Mouse (Mus musculus) hindbrain, embryonic 16.5 days (tissue): ENCODE measurements around the gene Olfr1115. TPM values are rescaled to one million over a fixed set of nuclear protein-coding genes. Genes with fewer than 3 reads are reported as not detected.
"Not testable (repeated sequence)": the region's sequence is repeated elsewhere in the genome, so short reads cannot be mapped to it uniquely, and the experiment has no call there.

Experiments
- ATAC-seq: fragments of 200-750 bp; cut with Nextera tagmentation; 2 replicates; pipeline ENCODE4 v1.8.0; 2017; ENCODE audit warnings: moderate TSS enrichment, moderate library complexity
- H3K27ac ChIP-seq: fragments of 300-500 bp; sonication (generic); 2 replicates; pipeline ENCODE4 v1.5.1; 2014; ENCODE audit warnings: low read depth, mild to moderate bottlenecking, control low read depth, low read length, moderate library complexity
- H3K27me3 ChIP-seq: fragments of 300-500 bp; sonication (generic); replicated peaks from 2 replicates; pipeline ENCODE4 v1.6.1; 2014; ENCODE audit warnings: low read length; ENCODE audit not compliant: control insufficient read depth, insufficient read depth
- H3K36me3 ChIP-seq: fragments of 300-500 bp; sonication (generic); 2 replicates; pipeline ENCODE4 v1.6.1; 2014; ENCODE audit warnings: mild to moderate bottlenecking, low read length, moderate library complexity, mixed read lengths; ENCODE audit not compliant: control insufficient read depth, insufficient read depth
- H3K4me1 ChIP-seq: fragments of 300-500 bp; sonication (generic); 2 replicates; pipeline ENCODE4 v1.6.1; 2014; ENCODE audit warnings: low read depth, low read length; ENCODE audit not compliant: control insufficient read depth, insufficient read depth
- H3K4me2 ChIP-seq: fragments of 300-500 bp; sonication (generic); 2 replicates; pipeline ENCODE4 v1.6.1; 2014; ENCODE audit warnings: mild to moderate bottlenecking, low read length, control low read depth, moderate library complexity
- H3K4me3 ChIP-seq: fragments of 300-500 bp; sonication (generic); 2 replicates; pipeline ENCODE4 v1.5.1; 2014; ENCODE audit warnings: mild to moderate bottlenecking, low read length, control low read depth, moderate library complexity
- H3K9ac ChIP-seq: fragments of 300-500 bp; sonication (generic); 2 replicates; pipeline ENCODE4 v1.6.1; 2014; ENCODE audit warnings: low read depth, mild to moderate bottlenecking, control low read depth, low read length, moderate library complexity
- H3K9me3 ChIP-seq: fragments of 300-500 bp; sonication (generic); 2 replicates; pipeline ENCODE4 v1.6.1; 2014; ENCODE audit warnings: mild to moderate bottlenecking, low read length, moderate library complexity; ENCODE audit not compliant: control insufficient read depth
- WGBS: fragments of 180-500 bp; shearing (Covaris S2); extraction: QIAGEN DNeasy Blood & Tissue Kit; methylation state at CpG from one replicate; pipeline ENCODE4 v1.1.7; 2014; 5-methylcytosine and 5-hydroxymethylcytosine counted together
- microRNA-seq: library from miRNA; unstranded; fragments of <30 nt; microRNA quantifications from one replicate; pipeline ENCODE4, GENCODE M21; 2017
- polyA plus RNA-seq: library from polyadenylated mRNA; unstranded; fragments of >200 nt; fragmentation: Nextera tagmentation; extraction: Ambion mirVana; gene quantifications from 2 replicates; pipeline ENCODE4 v1.2.1, GENCODE M21; 2015

The Olfr1115 gene
- not detected in 2 replicates for polyA plus RNA-seq

DNA sequence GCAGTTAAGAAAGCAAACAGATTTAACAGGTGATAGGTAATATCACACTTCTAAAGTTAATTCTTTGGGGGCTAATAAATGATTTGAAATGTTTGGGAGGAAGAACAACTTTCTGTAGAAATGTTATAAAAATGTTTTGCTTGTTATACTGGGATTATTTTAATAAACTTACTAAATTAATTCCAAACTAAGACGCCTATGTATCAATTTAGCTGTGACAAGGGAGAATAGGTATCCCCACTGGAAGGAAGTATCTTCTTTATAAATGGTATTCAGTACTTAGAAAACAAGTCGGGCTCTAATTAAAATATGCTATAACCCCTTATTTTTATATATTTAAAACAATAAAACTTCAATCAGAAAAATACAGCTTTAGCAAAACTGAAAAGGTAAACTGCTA lies at the start of gene Olfr1115:
Gene Olfr1115 (plus strand): TSS at position 301 of the 400 bp plus-strand sequence.
- no peaks in the 10 kb centered on the region for H3K4me1 ChIP-seq
- H3K9me3 ChIP-seq, result no peaks in the 10 kb centered on the region
- H3K27ac ChIP-seq, result no peak within 1 kb of the TSS
- H3K9ac ChIP-seq, result no peak within 1 kb of the TSS
- H3K27me3 ChIP-seq, result no peaks in the 10 kb centered on the region
- no peak within 1 kb of the TSS for H3K4me2 ChIP-seq
- no peak within 1 kb of the TSS for H3K4me3 ChIP-seq
- 89% methylated on average over 2 of the region's 2 CpGs for WGBS
- no peaks in the 10 kb centered on the region for H3K36me3 ChIP-seq
- no peak for ATAC-seq

DNA sequence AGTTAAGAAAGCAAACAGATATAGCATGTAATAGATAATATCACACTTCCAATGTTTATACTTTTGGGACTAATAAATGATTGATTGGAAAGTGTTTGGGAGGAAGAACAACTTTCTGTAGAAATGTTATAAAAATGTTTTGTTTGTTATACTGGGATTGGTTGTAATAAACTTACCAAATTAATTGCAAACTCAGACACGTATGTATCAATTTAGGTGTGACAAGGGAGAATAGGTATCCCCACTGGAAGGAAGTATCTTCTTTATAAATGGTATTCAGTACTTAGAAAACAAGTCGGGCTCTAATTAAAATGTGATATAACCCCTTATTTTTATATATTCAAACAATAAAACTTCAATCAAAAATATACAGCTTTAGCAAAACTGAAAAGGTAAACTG lies 39.1 kb upstream of the Olfr1115 start, which contains the start of gene Olfr1113:
Gene Olfr1113 (plus strand): TSS at position 301 of the 400 bp plus-strand sequence.
- Histone ChIP-seq H3K27ac (no peak within 1 kb of the TSS), H3K4me3 (no peak within 1 kb of the TSS), H3K9me3 (no peaks in the 10 kb centered on the region), H3K36me3 (no peaks in the 10 kb centered on the region), H3K4me1 (no peaks in the 10 kb centered on the region), H3K27me3 (no peaks in the 10 kb centered on the region), H3K9ac (no peak within 1 kb of the TSS), H3K4me2 (no peak within 1 kb of the TSS)
- no peak for ATAC-seq
- 89% methylated on average over 2 of the region's 2 CpGs for WGBS

DNA sequence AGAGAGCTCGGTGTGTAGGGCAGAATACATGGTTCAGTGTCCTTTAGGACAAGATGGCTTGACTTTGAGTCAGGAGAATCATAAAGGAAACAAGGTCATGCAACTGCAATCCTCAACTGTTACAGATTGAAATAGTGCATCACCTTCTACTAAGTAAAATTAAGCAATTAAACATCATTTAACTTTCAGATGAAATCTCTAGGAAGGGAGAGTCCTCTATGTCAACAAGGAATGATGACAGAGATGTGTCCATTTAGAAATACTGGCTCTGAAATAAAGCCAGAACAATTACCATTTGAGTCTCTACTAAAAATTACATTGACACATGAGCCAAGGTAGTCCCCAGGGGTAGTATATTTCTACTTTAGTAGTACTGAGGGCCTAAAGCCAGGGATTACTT lies 19.4 kb downstream of the Olfr1115 start, which contains the start of gene Olfr1116:
Gene Olfr1116 (plus strand): TSS at position 301 of the 400 bp plus-strand sequence.
- Histone ChIP-seq H3K36me3 (no peaks in the 10 kb centered on the region), H3K4me2 (no peak within 1 kb of the TSS), H3K27ac (no peak within 1 kb of the TSS), H3K9me3 (no peaks in the 10 kb centered on the region), H3K27me3 (no peaks in the 10 kb centered on the region), H3K4me3 (no peak within 1 kb of the TSS), H3K9ac (no peak within 1 kb of the TSS), H3K4me1 (no peaks in the 10 kb centered on the region)
- WGBS, result 76% methylated on average over 1 of the region's 1 CpGs
- no peak for ATAC-seq

DNA sequence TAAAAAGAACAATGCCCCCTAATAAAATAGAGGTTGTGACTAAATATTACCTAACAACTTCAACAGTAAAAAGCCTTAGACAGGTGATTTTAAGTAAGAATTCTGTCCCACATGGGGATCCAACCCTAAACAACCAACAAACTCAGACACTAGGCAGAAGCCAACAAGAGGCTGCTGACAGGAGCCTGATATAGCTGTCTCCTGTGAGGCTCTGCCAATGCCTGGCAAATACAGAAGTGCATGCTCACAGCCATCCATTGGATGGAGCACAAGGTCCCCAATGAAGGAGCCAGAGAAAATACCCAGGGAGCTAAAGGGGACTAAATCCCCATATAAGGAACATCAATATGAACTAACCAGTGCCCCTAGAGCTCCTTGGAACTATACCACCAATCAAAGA lies 46.2 kb downstream of the Olfr1115 start:
- not testable (repeated sequence) for ATAC-seq, H3K4me3 ChIP-seq, H3K27ac ChIP-seq, H3K9me3 ChIP-seq, H3K4me2 ChIP-seq, H3K9ac ChIP-seq, H3K36me3 ChIP-seq, H3K4me1 ChIP-seq, H3K27me3 ChIP-seq

Small RNA genes lying within 50 kb of the gene (microRNA-seq; reads per million reads assigned to microRNA genes)
- not detected for gene Gm27438

Other genes with a start within 250 kb of the Olfr1115 start
- gene Olfr1102, start 249.6 kb upstream of the Olfr1115 start, polyA plus RNA-seq, result not detected in 2 replicates
- not detected in 2 replicates for gene Olfr1104, start 220.9 kb upstream of the Olfr1115 start, polyA plus RNA-seq
- not detected in 2 replicates for gene Olfr1105, start 211.5 kb upstream of the Olfr1115 start, polyA plus RNA-seq
- gene Olfr1106, start 195.7 kb upstream of the Olfr1115 start, polyA plus RNA-seq, result not detected in 2 replicates
- not detected in 2 replicates for gene Olfr1107, start 172.2 kb upstream of the Olfr1115 start, polyA plus RNA-seq
- gene Olfr1109, start 152.0 kb upstream of the Olfr1115 start, polyA plus RNA-seq, result not detected in 2 replicates
- not detected in 2 replicates for gene Olfr259, start 133.4 kb upstream of the Olfr1115 start, polyA plus RNA-seq
- not detected in 2 replicates for gene Olfr1110, start 107.7 kb upstream of the Olfr1115 start, polyA plus RNA-seq
- gene Olfr1111, start 95.4 kb upstream of the Olfr1115 start, polyA plus RNA-seq, result not detected in 2 replicates
- not detected in 2 replicates for gene Olfr1112, start 60.2 kb upstream of the Olfr1115 start, polyA plus RNA-seq
- not detected in 2 replicates for gene Olfr1113, start 39.0 kb upstream of the Olfr1115 start, polyA plus RNA-seq
- gene Olfr1116, start 19.5 kb downstream of the Olfr1115 start, polyA plus RNA-seq, result not detected in 2 replicates
- not detected in 2 replicates for gene Olfr1118, start 59.6 kb downstream of the Olfr1115 start, polyA plus RNA-seq
- not detected in 2 replicates for gene Olfr1120, start 106.8 kb downstream of the Olfr1115 start, polyA plus RNA-seq
- not detected in 2 replicates for gene Olfr1121, start 121.9 kb downstream of the Olfr1115 start, polyA plus RNA-seq
- gene Olfr1122, start 137.8 kb downstream of the Olfr1115 start, polyA plus RNA-seq, result not detected in 2 replicates
- not detected in 2 replicates for gene Olfr1123, start 168.6 kb downstream of the Olfr1115 start, polyA plus RNA-seq
- not detected in 2 replicates for gene Olfr1124, start 182.3 kb downstream of the Olfr1115 start, polyA plus RNA-seq
- gene Olfr1126, start 205.9 kb downstream of the Olfr1115 start, polyA plus RNA-seq, result not detected in 2 replicates
- gene Pramel7, start 249.1 kb downstream of the Olfr1115 start, polyA plus RNA-seq, result not detected in 2 replicates